Mouse (Mus musculus) heart, postnatal 0 days (tissue): ENCODE measurements around the gene Sertad2.

Experiments
- CTCF ChIP-seq: IDR thresholded peaks from 2 replicates; pipeline ENCODE4 v1.5.1; 2016; ENCODE audit warnings: antibody characterized with exemption, control low read depth, low read depth
- EP300 ChIP-seq: IDR thresholded peaks from 2 replicates; pipeline ENCODE4 v1.6.1; 2016; ENCODE audit warnings: antibody characterized with exemption, low read depth

- TF ChIP-seq CTCF (peak; percentile 73), EP300 (no peak)
Measured at GRCm38 (mm10) chr11:20661652-20662051, 118.6 kb downstream of the Sertad2 start.
